Mouse (Mus musculus): ENCODE measurements around the gene Tmem231.
"Not testable (repeated sequence)": the region's sequence is repeated elsewhere in the genome, so short reads cannot be mapped to it uniquely, and the experiment has no call there.

The Tmem231 gene

DNA sequence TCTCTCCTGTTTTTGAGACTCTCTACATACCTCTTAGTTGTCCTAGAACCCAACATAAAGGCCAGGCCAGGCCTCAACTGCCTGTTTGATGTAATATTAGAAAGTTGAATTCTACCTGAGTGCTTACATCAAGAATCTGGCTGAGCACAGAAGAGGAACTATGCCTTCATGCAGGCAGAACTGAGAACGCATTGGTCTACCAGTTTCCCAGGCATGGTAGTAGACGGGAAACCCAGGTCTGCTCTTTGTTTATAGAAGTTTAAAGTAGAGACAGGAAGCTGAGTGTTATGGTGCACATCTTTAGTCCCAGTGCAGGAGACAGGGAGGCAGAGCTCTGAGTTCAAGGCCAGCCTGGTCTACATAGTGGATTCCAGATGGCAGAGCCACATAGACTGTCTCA is 13.5 kb upstream of the Tmem231 start:
- DNase-seq: peak; percentile 50 to 54

DNA sequence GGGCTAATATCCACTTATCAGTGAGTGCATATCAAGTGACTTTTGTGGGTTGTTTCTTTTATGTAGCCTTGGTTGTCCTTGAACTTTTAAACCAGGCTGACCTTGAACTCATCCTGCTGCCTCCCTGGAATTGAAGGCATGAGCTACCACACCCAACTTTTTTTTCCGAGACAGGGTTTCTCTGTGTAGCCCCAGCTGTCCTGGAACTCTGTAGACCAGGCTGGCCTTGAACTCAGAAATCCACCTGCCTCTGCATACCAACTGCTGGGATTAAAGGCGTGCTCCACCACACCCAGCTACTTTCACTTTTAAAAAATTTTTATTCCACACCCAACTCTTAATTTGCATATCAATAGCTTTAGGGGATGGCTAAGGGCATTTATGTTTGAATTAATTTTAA is 9.9 kb upstream of the Tmem231 start:
- DNase-seq: no peak

DNA sequence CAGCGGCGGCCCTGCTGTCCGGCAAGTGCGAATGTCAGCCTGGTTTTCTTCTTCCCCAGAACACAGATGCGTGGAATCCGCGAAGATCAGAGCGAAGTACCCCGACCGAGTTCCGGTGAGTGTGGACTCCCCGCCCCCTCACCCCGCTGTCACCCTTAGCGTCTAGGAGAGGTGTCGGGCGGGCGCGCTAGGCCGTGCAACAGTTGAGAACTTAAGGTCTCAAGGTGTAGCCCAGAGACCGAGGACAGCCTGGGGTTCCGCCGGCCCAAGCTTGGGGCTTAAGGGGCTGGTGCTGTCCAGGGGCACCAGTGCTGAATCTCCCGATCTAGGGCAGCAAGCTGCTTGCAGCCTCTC is 7.4 kb upstream of the Tmem231 start:
- peak; percentile 64 to 65 for DNase-seq

DNA sequence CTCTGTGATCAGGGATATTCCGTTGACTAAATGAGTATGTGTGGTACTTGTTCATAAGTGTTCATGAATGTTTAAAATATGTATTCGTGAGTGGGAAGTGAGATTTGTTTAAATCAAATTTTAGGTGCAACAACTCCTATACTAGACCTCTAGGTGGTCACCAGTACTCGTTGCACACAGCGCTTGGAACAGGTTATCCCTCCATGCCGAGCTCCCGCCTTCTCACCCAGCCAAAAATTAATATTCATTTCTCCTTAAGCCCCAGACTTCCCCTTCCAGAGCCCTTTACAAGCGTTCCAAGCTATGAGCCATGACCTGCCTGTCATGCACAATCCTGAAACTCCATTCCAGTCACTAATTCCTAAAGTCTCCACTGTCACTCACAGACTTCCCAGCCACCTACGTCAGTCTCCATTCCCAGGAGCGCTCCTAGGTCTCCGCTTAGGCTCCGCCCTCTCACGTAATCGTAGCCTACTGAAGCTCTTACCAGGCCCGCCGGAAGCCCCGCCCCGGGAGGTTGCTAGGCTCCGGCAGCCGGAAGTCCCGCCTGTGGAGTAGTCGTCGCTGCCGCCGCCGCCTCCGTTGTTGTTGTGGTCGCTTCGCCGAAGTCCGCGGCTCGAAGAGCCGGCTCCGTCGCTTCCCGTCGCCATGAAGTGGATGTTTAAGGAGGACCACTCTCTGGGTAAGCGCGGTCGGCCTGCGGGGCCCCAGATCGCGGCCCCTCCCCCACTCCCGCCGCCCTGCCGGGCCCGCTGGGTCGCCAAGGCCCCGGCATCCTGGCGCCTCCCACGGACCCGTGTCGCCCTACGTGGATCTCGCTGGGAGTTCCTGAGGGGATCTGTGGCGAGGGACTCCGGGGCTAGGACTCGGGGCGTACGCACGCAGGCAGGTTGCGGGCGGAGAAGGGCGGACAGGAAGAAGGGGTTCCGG is 6.8 kb upstream of the Tmem231 start, which contains the start of gene Gabarapl2:
Gabarapl2 (plus strand) TSS at position 533 of the 930 bp plus-strand sequence.
- DNase-seq: peak; percentile 97 to 98

DNA sequence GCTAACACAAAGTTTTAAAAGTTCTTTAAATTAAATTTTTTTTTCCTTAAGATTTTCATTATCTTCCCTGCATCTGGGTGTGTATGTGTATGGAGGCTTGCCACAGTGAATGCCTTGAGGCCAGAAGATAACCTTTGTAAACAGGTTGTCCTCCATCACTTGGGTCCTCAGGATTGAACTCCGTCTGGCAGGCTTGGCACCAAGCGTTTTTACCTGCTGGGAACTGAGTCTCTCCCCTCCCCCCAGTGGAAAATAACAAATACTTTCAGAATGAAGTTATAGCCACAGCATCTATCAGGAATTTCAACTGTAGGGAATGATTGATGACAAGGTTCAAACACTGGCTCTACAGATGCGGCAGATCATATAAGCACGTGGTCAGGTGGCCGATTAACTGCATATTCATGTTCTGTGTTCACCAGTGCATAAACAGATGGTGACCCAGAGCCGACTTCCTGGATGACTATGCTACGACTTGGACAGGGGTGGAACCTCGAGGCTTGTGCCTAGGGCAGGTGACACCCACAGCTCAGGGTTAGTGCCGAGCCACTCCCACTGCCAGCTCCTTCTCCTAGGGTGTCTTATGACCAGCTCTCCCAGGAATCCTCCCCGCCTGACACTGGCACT is 5.9 kb upstream of the Tmem231 start:
- peak; percentile 46 to 48 for DNase-seq

DNA sequence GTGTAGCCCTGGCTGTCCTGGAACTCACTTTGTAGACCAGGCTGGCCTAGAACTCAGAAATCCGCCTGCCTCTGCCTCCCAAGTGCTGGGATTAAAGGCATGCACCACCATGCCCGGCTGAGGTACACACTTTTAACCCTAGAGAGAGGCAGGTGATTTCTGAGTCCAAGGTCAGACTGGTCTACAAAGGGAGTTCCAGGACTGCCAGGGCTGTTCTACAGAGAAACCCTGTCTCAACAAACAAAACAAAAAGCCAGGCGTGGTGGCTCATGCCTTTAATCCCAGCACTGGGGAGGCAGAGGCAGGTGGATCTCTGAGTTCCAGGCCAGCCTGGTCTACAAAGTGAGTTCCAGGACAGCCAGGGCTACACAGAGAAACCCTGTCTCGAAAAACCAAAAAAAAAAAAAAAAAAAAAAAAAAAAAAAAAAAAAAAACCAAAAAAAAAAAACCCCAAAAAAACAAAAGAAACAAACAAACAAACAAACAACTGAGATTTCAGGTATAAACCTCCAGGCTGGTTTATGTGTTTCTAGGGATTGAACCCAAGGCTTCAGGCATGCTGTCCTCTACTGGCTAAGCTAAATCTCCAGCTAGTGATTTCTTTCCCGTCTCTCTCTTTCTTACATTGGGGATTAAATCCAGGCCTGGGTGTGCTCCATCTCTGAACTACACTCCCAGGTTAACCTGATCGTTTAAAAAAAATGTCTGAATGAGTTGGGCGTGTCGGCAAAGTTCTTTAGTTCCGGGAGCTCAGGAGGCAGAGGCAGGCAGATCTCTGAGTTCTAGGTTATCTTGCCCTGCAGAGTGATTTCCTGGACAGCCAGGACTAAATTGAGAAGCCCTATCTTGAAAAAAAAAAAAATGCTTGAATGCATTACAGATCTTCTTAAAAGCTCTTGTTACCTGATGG is 4.7 kb upstream of the Tmem231 start:
- DNase-seq: not testable (repeated sequence)

DNA sequence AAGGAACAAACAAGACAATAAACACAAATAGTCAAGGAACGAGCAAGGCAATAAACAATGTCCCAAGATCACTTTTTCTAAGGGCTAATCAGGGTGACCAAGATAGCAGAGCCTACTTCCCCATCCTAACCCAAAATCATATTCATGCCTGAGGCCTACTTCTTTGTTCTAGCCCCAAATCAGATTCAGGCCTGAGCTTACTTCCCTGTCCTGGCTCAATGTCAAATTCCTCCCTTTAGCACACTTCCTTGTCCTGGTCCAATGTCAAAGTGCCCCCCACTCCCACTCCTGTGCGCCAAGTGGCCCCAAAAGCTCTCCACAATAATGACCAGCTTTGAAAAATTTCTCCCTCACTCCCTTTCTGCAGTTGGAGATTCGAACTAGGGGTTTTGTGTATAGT is 3.5 kb upstream of the Tmem231 start:
- no peak for DNase-seq

DNA sequence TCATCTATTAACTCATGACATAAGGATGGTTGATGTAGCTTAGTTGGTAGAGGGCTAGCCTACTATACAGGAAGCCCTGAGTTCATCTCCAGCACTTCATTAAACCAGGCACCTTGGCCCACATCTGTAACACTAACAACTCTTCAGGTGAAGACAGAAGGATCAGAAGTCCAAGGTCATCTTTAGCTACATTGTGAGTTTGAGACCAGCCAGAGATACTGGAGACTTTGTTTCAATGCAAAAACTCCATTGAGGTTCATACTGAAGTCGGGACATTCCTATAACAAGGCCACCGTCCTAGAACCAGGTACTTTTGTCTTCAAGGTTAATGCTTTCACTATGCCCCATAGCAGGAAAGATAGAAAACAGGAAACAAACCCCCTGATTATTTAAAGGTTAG is 520 bp upstream of the Tmem231 start:
- DNase-seq: no peak

DNA sequence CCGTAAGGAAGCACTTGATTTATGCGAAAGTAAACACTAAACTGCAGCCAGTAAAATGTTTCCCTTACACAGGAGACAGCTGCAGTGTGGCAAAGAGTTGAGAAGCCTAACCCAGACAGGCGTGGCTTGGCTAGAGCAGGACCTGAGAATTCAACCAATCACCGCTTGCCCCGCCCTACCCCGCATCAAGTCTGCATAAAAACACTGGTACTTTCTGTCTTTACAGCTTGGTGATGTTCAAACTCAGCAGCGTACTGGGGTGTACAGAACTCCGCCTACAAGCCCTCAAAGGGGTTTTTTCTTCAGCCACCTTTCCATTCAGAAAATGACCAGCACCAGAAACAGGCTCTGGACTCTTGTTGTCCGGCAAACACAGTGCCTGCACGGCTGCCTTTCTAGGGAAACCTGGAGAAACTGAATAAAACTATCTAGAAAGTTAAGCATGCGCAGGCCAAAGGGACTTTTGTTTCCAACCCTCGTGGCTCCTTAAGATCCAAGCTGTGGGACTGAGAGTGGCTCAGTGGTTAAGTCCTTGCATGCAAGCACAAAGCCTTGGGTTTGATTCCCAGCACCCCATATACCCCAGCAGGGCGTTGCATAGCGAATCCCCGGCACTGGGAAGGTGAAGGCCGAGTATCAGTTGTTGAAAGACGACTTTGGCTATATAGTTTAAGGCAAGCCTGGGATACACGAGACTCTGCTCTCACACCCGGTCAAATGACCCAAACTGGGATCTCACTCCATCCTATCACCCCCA is 923 bp downstream of the Tmem231 start:
- DNase-seq: peak; percentile 57

DNA sequence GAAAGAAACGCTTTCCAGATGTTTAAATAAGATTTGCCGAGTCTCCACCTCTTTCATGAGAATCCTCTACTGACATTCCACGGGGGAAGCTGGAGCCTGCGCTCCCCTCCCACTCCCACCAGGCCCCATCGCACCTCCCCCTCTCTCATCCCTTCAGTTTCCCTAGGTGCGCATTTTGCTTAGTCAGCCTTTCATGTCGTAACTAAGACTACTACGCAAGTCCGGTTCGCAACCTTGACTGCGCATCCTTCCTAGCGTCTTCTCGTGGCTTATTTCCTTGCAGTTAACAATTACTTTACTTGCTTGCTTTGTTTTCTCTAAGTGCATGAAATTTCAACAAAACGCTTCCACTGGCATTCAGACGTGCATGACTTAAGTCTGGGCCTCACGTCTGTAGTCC is 2.0 kb downstream of the Tmem231 start:
- no peak for DNase-seq

DNA sequence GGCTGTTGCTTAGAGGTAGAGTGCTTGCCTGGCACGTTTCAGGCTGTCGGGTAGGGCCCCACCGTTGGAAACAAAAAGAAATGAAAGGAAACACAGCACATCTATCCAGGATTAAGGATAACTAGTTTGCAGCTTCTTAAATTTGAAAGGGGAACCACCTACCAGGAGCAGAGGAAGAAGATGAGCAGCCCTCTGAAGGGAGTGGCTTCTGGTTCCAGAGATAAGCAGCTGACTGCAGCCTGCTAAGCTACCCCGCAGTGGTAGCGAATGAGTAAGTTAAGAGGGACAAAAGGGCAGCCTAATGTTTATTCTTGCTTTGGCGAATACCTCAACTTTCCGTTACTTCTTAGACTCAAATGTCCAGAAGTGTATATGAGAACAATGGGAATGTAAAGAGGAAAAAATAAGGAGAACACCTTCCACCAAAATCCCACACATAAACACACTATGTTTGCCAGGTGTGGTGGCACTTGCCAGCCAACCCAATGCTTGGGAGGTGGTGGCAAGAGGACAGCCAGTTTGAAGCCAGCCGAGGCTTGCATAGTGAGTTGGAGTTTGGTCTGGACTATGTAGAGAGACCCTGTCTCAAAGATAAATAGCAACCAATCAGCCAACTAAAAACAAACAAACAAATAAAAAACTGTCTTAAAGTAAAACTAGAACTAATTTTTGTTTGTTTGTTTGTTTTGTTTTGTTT is 3.9 kb downstream of the Tmem231 start:
- no peak for DNase-seq

DNA sequence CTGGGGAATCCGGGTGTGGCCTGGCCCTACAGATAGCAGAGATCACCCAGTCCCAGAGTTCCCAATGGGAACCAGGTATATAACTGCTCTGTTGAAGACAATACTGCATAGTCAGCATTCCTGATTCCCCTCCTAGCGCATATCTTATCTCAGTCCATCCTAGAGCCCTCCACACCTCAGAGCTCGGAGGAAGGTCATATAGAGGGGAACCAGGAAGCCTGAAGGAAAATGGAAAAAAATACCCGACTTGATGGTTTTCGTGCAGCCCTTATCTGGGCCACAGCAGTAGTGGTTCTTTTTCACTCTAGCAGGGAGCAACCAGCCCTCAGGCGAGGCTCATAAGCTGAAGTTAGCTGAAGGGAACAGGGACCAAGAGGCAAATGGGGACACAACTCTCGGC is 8.7 kb downstream of the Tmem231 start:
- DNase-seq: no peak

DNA sequence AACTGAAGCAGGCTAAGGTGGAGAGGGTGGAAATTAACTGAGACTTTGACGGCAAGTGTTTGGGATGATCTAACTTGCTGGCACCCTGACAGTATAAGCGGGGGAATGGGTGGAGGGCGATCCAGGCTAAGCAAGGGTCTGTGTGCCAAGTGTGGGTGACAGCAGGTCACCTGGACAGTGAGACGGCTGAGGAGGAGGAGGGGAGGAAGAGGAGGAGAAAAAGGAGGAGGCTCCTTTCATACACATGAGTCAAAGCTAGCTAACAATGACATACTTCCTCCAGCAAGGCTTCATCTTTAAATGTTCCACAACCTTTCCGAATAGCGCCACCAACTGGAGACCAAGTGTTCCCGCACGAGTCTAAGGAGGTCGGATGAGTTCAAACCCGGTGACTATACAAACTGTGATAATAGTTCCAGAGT is 10.3 kb downstream of the Tmem231 start:
- peak; percentile 64 for DNase-seq

DNA sequence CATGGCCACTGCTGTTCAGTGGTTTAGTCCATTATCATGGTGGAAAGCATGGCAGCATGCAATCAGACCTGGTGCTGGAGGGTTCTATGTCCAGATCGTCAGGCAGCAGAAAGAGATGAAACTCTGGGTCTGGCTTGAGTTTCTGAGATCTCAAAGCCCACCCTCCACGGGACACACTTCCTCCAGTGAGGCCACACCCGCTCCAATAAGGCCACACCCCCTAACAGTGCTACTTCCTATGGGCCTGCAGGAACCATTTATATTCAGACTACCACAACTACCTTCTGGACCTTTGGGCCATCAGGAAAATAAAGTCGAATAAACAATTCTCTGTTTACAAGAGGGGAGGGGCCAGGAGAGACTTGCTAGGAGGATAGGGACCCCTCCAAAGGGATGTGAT is 12.7 kb downstream of the Tmem231 start:
- no peak for DNase-seq

DNA sequence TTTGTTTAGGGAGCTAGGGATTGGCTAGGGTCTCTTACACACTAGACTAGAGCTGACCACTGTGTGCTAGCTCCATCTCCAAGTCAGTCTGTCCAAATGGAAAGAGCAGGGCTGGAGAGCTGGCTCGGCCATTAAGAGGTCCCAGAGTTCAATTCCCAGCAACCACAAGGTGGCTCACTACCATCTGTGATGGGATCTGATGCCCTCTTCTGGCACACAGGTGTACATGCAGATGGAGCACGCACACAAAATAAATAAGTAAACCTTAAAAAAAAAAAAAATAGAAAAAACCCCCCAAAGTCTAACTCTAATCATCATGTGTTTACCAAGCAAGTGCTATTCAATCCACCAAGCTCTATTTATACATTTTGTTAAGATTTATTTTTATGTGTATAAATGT is 14.0 kb downstream of the Tmem231 start:
- no peak for DNase-seq

DNA sequence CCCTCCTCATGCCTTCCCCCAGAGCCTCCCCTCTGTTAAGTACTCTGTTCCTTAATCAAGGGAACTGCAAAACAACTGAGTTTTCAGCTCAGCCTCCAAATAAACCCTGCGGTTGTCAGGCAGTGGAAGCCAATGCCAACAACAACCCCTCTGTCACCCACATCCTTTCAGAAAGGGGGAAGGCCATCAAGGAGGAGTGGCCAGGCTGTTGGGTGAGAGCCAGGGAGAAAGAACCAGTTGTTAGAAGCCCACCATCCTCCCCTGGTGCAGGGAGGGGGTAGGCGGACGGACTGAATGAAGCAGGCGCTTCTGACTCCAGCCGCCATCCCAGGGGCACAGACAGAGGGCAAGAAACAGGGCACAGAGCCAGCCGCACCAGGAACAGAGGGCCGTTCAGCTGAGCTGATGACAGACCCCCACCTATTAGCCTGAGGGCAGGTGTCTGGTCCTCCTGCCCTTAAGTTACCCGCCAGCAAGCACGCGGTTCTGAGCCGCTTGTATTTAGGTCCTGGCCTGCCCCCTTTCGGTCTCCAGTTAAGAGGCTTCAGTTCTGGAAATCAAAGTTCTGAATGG is 20.7 kb downstream of the Tmem231 start:
- no peak for DNase-seq

DNA sequence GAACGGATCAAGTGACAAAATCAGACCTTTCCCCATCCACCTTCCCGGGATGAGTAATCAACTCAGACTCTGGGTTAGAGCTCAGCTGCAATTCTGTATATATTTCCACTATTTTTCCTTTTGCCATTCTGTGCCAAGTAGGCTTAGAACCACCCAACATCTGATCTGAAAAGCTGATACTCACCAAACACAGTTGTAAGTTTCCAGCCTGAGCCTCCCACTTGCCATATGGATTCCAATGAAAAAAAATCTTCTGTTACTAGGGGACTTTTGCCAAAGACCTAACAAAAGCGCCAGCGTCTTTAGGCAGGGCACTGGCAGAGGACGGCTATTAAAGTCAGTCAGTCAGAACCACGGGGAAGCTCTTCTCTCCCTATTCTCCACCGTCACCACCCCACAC is 22.1 kb downstream of the Tmem231 start:
- no peak for DNase-seq

DNA sequence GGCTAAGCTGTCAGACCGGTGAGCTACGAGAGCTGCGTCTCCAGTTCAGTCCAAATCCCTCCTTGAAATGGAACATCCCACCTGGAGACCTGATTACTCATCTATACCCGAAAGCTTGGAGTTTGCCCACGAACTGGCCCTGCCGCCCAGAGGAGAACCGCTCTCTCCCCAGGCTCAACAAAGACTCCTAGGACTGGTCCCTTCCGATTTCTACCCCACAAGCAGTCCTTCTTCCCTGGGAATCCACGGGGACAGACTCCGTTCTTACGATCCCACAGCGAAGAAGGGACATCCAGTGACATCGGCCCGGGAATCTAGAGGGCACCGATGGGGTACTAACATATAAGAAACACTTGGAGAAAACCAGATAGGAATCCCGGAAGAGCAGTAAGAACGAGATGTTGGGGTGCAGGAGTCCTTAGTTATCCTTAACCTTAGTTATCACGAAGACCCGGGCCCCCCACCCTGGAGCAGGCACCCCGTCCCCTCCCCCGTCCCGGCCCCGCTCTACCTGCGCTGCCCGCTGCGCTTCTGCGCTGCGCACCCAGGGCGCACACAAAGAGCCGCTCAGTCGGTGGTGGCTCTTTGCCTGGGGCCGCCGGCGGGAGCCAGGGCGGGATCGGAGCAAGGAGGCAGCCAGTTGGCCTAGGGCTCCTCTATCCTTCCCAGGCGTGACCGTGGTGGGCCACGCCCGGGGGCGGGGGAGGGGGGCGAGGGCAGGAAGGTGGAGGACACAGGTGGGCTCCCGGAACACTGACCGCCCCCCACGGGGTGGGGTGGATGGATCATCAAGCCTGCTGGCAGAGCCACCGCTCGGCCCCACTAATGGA is 23.8 kb downstream of the Tmem231 start, which contains the start of gene Chst5:
Chst5 (minus strand) TSS at position 827 of the 830 bp plus-strand sequence.
- DNase-seq: no peak

DNA sequence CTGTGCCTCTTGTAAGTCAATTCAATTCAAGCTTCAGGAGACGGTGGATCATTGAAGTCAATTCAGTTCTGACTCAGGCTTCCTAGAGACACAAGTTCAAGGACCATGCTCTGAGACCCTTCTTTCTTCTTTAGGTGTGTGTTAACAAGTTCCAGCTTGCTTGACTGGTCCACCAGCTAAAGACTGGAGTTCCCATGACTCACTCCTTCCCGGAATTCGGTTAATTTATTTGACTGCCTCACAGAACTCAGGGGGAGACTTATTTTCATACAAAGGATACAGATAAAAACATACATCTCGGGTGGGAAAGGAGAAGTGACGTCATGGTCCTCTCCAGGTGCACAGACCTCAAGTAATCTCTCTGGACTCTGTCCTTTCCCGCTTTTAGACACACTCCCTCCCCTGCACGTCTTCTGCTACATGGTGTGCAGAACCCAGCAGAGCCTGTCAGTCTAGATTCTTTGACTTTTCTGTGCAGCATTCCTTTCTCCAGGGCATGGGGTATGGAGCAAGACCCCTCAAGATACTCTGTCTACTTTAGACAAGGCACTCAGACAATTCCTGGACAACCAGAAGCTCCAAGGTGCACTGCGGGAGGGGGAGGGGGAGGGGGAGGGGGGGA is 28.1 kb downstream of the Tmem231 start:
- no peak for DNase-seq

DNA sequence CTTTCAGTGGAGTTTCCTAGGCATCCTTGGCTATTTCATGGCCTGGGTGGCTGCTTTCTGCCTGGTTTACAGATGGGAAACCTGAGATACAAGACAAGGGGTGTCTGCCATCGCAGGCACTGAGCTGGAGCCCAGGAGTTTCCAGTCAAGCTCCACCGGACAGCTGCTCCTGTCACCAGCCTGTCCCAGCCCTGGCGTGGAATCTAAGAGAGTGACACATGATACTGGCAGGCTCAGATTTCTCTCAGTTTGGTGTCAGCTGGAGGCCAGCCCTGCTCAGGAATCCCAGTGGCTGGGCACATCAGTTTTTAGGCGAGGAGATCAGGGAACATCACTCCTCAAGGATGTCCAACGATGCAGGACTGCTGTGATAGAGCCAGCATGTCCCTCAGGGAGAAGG is 31.6 kb downstream of the Tmem231 start:
- no peak for DNase-seq

All from B cell, adult 2 months (primary cell).